Mouse (Mus musculus) kidney, postnatal 25 days (tissue): Measurements from ENCODE around the gene Olfr1389.
"Not testable (repeated sequence)": the region's sequence is repeated elsewhere in the genome, so short reads cannot be mapped to it uniquely, and the experiment has no call there.

ENCODE experiments used
- DNase-seq, 2 experiments: peaks; one replicate each; pipeline ENCODE4 v3.0.0; 2021; ENCODE audit warnings: mixed read lengths in 2 of 2

The Olfr1389 gene

DNA sequence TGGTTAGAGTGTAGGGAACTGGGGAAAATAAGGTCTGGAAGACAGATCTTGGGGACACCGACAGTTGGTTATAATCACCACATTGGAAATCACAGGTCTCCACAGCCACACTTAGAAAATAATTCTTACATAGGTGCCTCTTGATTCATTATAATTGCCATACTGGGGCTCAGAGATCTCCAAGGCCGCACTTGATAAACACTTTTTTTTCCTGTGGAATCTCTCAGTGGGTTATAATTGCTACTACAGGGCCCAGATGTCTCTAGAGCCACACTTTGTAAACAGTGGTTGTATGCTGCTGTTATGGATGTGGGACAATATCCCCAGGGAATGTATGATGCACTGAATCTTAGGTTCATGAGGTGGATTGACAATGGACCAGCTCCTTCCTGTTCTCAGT is at the start of gene Olfr1389:
Gene Olfr1389, plus strand, starts transcription at position 301 of the 400 bp plus-strand sequence.
- DNase-seq = no peak

DNA sequence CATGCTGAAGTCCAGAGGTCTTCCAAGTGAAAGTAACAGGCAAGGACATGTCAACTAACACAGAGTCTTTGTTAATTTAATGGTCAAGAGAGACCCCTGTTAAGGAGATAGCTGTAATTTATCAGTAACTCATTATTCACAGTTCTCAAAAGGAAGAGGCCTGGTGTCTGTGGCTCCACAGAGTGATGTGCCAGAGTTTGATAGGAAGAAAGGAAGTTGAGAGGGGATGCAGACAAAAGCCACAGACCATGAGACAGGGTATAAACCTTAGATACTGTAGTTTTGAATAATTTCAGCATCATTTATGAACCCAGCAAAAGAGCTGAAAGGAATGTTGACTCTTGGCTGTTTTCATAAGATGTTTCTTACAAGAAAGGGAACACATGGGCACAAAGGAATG is 39.7 kb upstream of the Olfr1389 start:
- no peak for DNase-seq

GRCm38 (mm10) chr11:49386118-49386517 is 36.7 kb upstream of the Olfr1389 start:
- not testable (repeated sequence) for DNase-seq

GRCm38 (mm10) chr11:49392707-49393106 is 30.2 kb upstream of the Olfr1389 start:
- DNase-seq = not testable (repeated sequence)

- no peak for DNase-seq
Observed at GRCm38 (mm10) chr11:49406784-49407183, 16.1 kb upstream of the Olfr1389 start.

DNA sequence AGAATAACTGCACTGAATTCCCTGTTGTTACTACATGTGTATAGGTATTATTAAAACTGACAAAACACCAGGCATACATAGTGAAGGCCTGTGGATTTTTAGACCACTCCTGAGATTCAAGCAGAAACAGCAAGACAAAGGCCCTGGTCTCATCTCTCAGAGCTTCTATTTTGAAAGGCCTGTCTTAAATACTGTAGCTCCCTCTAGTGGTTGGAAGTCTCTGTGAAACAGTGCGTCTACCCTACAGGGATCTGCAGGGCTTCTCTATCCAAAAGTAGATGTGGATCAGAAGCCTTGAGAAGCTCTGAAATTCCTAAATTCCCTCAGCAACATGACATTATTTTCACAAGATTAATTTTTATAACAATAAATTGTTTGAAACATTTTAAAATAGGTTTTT is 12.3 kb upstream of the Olfr1389 start:
- DNase-seq = peak in 1 of 2 experiments; percentile 32

GRCm38 (mm10) chr11:49425257-49425927 is 2.5 kb downstream of the Olfr1389 start:
- no peak for DNase-seq

GRCm38 (mm10) chr11:49429641-49430040 is 6.8 kb downstream of the Olfr1389 start:
- no peak for DNase-seq

DNA sequence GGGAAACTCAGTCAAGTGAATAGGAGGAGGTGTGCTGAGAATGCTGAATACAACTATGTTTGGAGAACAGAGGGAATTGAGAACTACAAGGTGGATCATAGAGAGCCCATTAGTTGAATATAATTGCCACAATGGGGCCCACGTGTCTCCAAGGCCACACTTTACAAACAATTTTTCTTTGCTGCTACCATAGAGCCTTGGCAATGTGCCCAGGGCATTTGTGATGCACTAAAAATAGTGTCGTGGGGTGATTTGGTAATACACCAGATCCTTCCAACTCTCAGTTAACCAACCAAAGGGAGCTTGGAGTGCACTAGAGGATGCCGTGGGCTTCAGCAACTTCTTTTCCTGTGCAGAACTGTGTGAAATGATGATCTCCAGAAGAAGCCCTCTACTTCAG is 13.5 kb downstream of the Olfr1389 start, which contains the start of gene Olfr1388:
Gene Olfr1388, plus strand, starts transcription at position 214 of the 400 bp plus-strand sequence.
- no peak for DNase-seq

DNA sequence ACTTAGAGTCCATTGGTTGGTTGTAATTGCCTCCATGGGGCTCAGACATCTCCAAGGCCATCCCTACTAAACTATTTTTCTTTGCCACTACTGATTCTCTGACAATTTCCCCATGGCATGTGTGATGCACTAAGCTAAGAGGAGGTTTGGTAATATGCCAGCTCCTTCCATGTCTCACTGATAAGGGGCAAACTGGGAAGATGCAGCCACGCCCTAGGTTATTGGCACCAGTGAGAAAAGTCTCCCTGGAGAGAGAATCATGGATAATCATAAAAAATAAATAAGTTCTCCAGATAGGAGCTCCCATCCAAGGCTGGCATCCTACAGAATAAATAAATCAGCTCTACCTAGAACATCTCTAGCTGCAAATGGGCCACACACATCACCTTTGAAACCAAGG is 32.2 kb downstream of the Olfr1389 start, which contains the start of gene Olfr1387:
Gene Olfr1387, plus strand, starts transcription at position 301 of the 400 bp plus-strand sequence.
- DNase-seq = no peak

- DNase-seq = not testable (repeated sequence)
Observed at GRCm38 (mm10) chr11:49464746-49465145, 41.9 kb downstream of the Olfr1389 start, which contains the start of gene Olfr1386. Gene Olfr1386, plus strand, starts transcription at chr11:49465046.
